Mouse (Mus musculus): ENCODE measurements around the gene Rasal1. TPM values are rescaled to one million over a fixed set of nuclear protein-coding genes. Genes with fewer than 3 reads are reported as not detected.

The Rasal1 gene
- polyA plus RNA-seq, 1 experiment from 2014 or later = not detected

- ATAC-seq (replicated peaks; ENCODE audit: low FRiP score) (no peak), DNase-seq (ENCODE audit: low spot score) (no peak)
- Histone ChIP-seq H3K4me1 (replicated peaks; ENCODE audit: control insufficient read depth, insufficient read depth, low read length) (no peaks in the 10 kb centered on the region; the same call in 1 of the 2 replicates), H3K9ac (ENCODE audit: low read length) (no peak overlapping the region), H3K27ac (ENCODE audit: low read depth, low read length) (no peak overlapping the region), H3K4me2 (ENCODE audit: low read depth, low read length, severe bottlenecking) (no peak overlapping the region), H3K9me3 (ENCODE audit: control insufficient read depth, low read length) (peaks cover 5% of the 10 kb centered on the region), H3K27me3 (ENCODE audit: control insufficient read depth, insufficient read depth, low read length) (no peaks in the 10 kb centered on the region), H3K4me3 (ENCODE audit: low read depth, low read length) (no peak overlapping the region), H3K36me3 (ENCODE audit: control insufficient read depth, insufficient read depth, low read length) (peaks cover 10% of the 10 kb centered on the region)
- WGBS = 89% methylated on average over 12 of the region's 12 CpGs
These were observed 29.8 kb upstream of the Rasal1 start for GRCm38 (mm10) chr5:120618778-120619177.

GRCm38 (mm10) chr5:120619201-120619600 lies 29.4 kb upstream of the Rasal1 start:
- WGBS = 15% methylated on average over 5 of the region's 5 CpGs
- no peak overlapping the region for H3K4me3 ChIP-seq (ENCODE audit: low read depth, low read length)
- no peaks in the 10 kb centered on the region for H3K27me3 ChIP-seq (ENCODE audit: control insufficient read depth, insufficient read depth, low read length)
- peaks cover 10% of the 10 kb centered on the region for H3K36me3 ChIP-seq (ENCODE audit: control insufficient read depth, insufficient read depth, low read length)
- no peak overlapping the region for H3K27ac ChIP-seq (ENCODE audit: low read depth, low read length)
- DNase-seq (ENCODE audit: low spot score) (peak; percentile 79), ATAC-seq (replicated peaks; ENCODE audit: low FRiP score) (no peak)
- peaks cover 5% of the 10 kb centered on the region for H3K9me3 ChIP-seq (ENCODE audit: control insufficient read depth, low read length)
- H3K9ac ChIP-seq (ENCODE audit: low read length) = no peak overlapping the region
- H3K4me1 ChIP-seq (replicated peaks; ENCODE audit: control insufficient read depth, insufficient read depth, low read length) = no peaks in the 10 kb centered on the region; the same call in 1 of the 2 replicates
- no peak overlapping the region for H3K4me2 ChIP-seq (ENCODE audit: low read depth, low read length, severe bottlenecking)

DNA sequence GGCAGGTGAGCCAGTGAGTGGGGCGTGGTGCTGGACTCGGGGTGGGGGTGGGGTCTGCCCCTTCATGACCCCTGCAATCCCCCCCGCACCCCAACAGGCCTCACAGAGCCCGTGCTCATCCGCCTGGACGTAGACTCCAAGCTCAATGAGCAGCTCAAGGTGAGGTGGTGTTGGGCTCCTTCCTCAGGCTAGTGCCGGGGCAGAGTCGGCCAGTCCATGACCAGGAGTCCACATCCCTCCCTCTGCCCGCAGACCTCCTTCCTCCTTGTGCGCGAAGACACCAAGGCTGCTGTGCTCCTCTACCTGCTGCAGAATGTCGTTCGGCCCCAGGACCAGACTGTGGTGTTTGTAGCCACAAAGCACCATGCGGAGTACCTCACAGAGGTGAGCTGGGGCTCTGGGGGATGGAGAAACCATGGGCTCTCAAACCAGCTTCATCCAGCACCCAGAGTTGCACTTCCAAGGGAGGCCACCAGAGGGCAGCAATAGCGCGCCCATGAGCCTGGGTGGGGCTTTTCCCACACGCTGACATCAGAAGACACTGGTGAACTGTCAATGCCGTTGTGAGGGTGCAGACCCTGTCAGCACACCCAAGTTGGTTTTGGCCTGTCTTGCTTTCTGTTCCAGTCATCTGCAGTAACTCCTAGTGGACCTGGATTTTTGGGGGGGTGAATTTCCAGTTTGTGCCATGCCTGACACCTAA lies 28.1 kb upstream of the Rasal1 start:
- ATAC-seq (replicated peaks; ENCODE audit: low FRiP score) (0 out of 2 replicates have a peak, but pooled peaks have one; percentile 45), DNase-seq (ENCODE audit: low spot score) (peak; percentile 88)
- Histone ChIP-seq H3K27ac (ENCODE audit: low read depth, low read length) (no peak overlapping the region), H3K9ac (ENCODE audit: low read length) (no peak overlapping the region), H3K4me1 (replicated peaks; ENCODE audit: control insufficient read depth, insufficient read depth, low read length) (no peaks in the 10 kb centered on the region; the same call in 1 of the 2 replicates), H3K4me2 (ENCODE audit: low read depth, low read length, severe bottlenecking) (no peak overlapping the region), H3K4me3 (ENCODE audit: low read depth, low read length) (no peak overlapping the region), H3K36me3 (ENCODE audit: control insufficient read depth, insufficient read depth, low read length) (peaks cover 13% of the 10 kb centered on the region), H3K27me3 (ENCODE audit: control insufficient read depth, insufficient read depth, low read length) (no peaks in the 10 kb centered on the region), H3K9me3 (ENCODE audit: control insufficient read depth, low read length) (peaks cover 5% of the 10 kb centered on the region)
- 71% methylated on average over 17 of the region's 18 CpGs for WGBS

GRCm38 (mm10) chr5:120621078-120621765 lies 27.4 kb upstream of the Rasal1 start:
- DNase-seq (ENCODE audit: low spot score) (no peak), ATAC-seq (replicated peaks; ENCODE audit: low FRiP score) (no peak)
- Histone ChIP-seq H3K4me3 (ENCODE audit: low read depth, low read length) (no peak overlapping the region), H3K9me3 (ENCODE audit: control insufficient read depth, low read length) (no peaks in the 10 kb centered on the region), H3K9ac (ENCODE audit: low read length) (no peak overlapping the region), H3K4me2 (ENCODE audit: low read depth, low read length, severe bottlenecking) (no peak overlapping the region), H3K27ac (ENCODE audit: low read depth, low read length) (no peak overlapping the region), H3K4me1 (replicated peaks; ENCODE audit: control insufficient read depth, insufficient read depth, low read length) (no peaks in the 10 kb centered on the region; the same call in 1 of the 2 replicates), H3K27me3 (ENCODE audit: control insufficient read depth, insufficient read depth, low read length) (no peaks in the 10 kb centered on the region), H3K36me3 (ENCODE audit: control insufficient read depth, insufficient read depth, low read length) (peaks cover 9% of the 10 kb centered on the region)
- 95% methylated on average over 23 of the region's 23 CpGs for WGBS

DNA sequence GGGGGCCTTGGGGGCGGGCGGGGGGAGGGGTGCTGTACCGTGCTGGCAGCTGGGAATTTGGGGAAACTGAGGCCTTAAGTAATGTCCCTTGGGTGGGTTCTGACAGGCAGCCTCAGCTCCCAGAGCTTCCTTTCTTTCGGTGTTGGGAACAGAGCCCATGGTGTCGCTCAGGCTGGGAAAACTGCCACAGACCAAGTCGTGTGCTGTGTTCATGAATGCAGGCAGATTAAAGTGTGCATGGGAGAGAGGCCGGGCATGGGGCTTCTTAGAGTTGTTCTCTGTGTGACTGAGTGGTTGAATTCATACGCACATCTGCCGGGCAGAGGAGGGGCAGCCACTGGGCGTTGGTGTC lies 26.8 kb upstream of the Rasal1 start:
- no peaks in the 10 kb centered on the region for H3K9me3 ChIP-seq (ENCODE audit: control insufficient read depth, low read length)
- no peaks in the 10 kb centered on the region; the same call in 1 of the 2 replicates for H3K4me1 ChIP-seq (replicated peaks; ENCODE audit: control insufficient read depth, insufficient read depth, low read length)
- H3K4me2 ChIP-seq (ENCODE audit: low read depth, low read length, severe bottlenecking) = no peak overlapping the region
- H3K9ac ChIP-seq (ENCODE audit: low read length) = no peak overlapping the region
- no peak overlapping the region for H3K27ac ChIP-seq (ENCODE audit: low read depth, low read length)
- ATAC-seq (replicated peaks; ENCODE audit: low FRiP score) (no peak), DNase-seq (ENCODE audit: low spot score) (no peak)
- H3K36me3 ChIP-seq (ENCODE audit: control insufficient read depth, insufficient read depth, low read length) = peaks cover 9% of the 10 kb centered on the region
- WGBS = 93% methylated on average over 10 of the region's 10 CpGs
- H3K27me3 ChIP-seq (ENCODE audit: control insufficient read depth, insufficient read depth, low read length) = no peaks in the 10 kb centered on the region
- H3K4me3 ChIP-seq (ENCODE audit: low read depth, low read length) = no peak overlapping the region

GRCm38 (mm10) chr5:120622198-120622851 lies 26.3 kb upstream of the Rasal1 start:
- Histone ChIP-seq H3K4me1 (replicated peaks; ENCODE audit: control insufficient read depth, insufficient read depth, low read length) (no peaks in the 10 kb centered on the region; the same call in 1 of the 2 replicates), H3K9ac (ENCODE audit: low read length) (no peak overlapping the region), H3K4me3 (ENCODE audit: low read depth, low read length) (no peak overlapping the region), H3K36me3 (ENCODE audit: control insufficient read depth, insufficient read depth, low read length) (peaks cover 5% of the 10 kb centered on the region; the same call in 1 of the 2 replicates), H3K9me3 (ENCODE audit: control insufficient read depth, low read length) (no peaks in the 10 kb centered on the region), H3K27ac (ENCODE audit: low read depth, low read length) (no peak overlapping the region), H3K27me3 (ENCODE audit: control insufficient read depth, insufficient read depth, low read length) (no peaks in the 10 kb centered on the region), H3K4me2 (ENCODE audit: low read depth, low read length, severe bottlenecking) (no peak overlapping the region)
- no peak for ATAC-seq (replicated peaks; ENCODE audit: low FRiP score)
- WGBS = 83% methylated on average over 5 of the region's 5 CpGs
- DNase-seq (ENCODE audit: low spot score) = no peak

GRCm38 (mm10) chr5:120624427-120624826 lies 24.2 kb upstream of the Rasal1 start:
- Histone ChIP-seq H3K36me3 (ENCODE audit: control insufficient read depth, insufficient read depth, low read length) (peaks cover 5% of the 10 kb centered on the region; the same call in 1 of the 2 replicates), H3K9ac (ENCODE audit: low read length) (no peak overlapping the region), H3K4me3 (ENCODE audit: low read depth, low read length) (no peak overlapping the region), H3K27me3 (ENCODE audit: control insufficient read depth, insufficient read depth, low read length) (no peaks in the 10 kb centered on the region), H3K4me2 (ENCODE audit: low read depth, low read length, severe bottlenecking) (no peak overlapping the region), H3K9me3 (ENCODE audit: control insufficient read depth, low read length) (no peaks in the 10 kb centered on the region), H3K27ac (ENCODE audit: low read depth, low read length) (no peak overlapping the region), H3K4me1 (replicated peaks; ENCODE audit: control insufficient read depth, insufficient read depth, low read length) (no peaks in the 10 kb centered on the region; the same call in 1 of the 2 replicates)
- WGBS = 94% methylated on average over 10 of the region's 10 CpGs
- ATAC-seq (replicated peaks; ENCODE audit: low FRiP score) (no peak), DNase-seq (ENCODE audit: low spot score) (no peak)

- no peak overlapping the region for H3K27ac ChIP-seq (ENCODE audit: low read depth, low read length)
- WGBS = 18% methylated on average over 19 of the region's 19 CpGs
- no peak overlapping the region for H3K4me3 ChIP-seq (ENCODE audit: low read depth, low read length)
- peaks cover 5% of the 10 kb centered on the region; the same call in 1 of the 2 replicates for H3K36me3 ChIP-seq (ENCODE audit: control insufficient read depth, insufficient read depth, low read length)
- H3K27me3 ChIP-seq (ENCODE audit: control insufficient read depth, insufficient read depth, low read length) = no peaks in the 10 kb centered on the region; the same call in 1 of the 2 replicates
- H3K9me3 ChIP-seq (ENCODE audit: control insufficient read depth, low read length) = no peaks in the 10 kb centered on the region
- peak; percentile 85 for DNase-seq (ENCODE audit: low spot score)
- H3K4me2 ChIP-seq (ENCODE audit: low read depth, low read length, severe bottlenecking) = no peak overlapping the region
- no peak overlapping the region for H3K9ac ChIP-seq (ENCODE audit: low read length)
- ATAC-seq (replicated peaks; ENCODE audit: low FRiP score) = peak; percentile 54
- H3K4me1 ChIP-seq (replicated peaks; ENCODE audit: control insufficient read depth, insufficient read depth, low read length) = no peaks in the 10 kb centered on the region
These were observed 22.2 kb upstream of the Rasal1 start for GRCm38 (mm10) chr5:120626399-120626798.

Data from forebrain, embryonic 11.5 days (tissue).